Mouse (Mus musculus): ENCODE measurements around the gene Cnp. TPM values are rescaled to one million over a fixed set of nuclear protein-coding genes. Genes with fewer than 3 reads are reported as not detected.

Gene Cnp
- polyA plus RNA-seq, 1 experiment from 2014 or later, result 21.9 TPM

- Histone ChIP-seq H3K27me3 (ENCODE audit: control insufficient read depth, insufficient read depth, low read length) (no peaks in the 10 kb centered on the region), H3K27ac (replicated peaks; ENCODE audit: low read depth, low read length) (no peak overlapping the region), H3K4me1 (ENCODE audit: control insufficient read depth, insufficient read depth, low read length) (no peaks in the 10 kb centered on the region), H3K4me2 (ENCODE audit: low read depth, severe bottlenecking) (no peak overlapping the region), H3K9me3 (ENCODE audit: control insufficient read depth, low read length) (no peaks in the 10 kb centered on the region), H3K9ac (ENCODE audit: low read length) (no peak overlapping the region), H3K36me3 (ENCODE audit: control insufficient read depth, insufficient read depth, low read length) (no peaks in the 10 kb centered on the region), H3K4me3 (ENCODE audit: low read depth, low read length) (no peak overlapping the region)
- WGBS, result 83% methylated on average over 15 of the region's 15 CpGs
- ATAC-seq (ENCODE audit: insufficient number of reproducible peaks, low FRiP score, low TSS enrichment, low read depth), result no peak
- no peak for DNase-seq (ENCODE audit: low spot score)
These were observed 10.4 kb upstream of the Cnp start for GRCm38 (mm10) chr11:100564297-100564696.

GRCm38 (mm10) chr11:100564703-100565102, 10.0 kb upstream of the Cnp start:
- H3K4me3 ChIP-seq (ENCODE audit: low read depth, low read length), result no peak overlapping the region
- H3K9ac ChIP-seq (ENCODE audit: low read length), result no peak overlapping the region
- DNase-seq (ENCODE audit: low spot score) (no peak), ATAC-seq (ENCODE audit: insufficient number of reproducible peaks, low FRiP score, low TSS enrichment, low read depth) (no peak)
- no peaks in the 10 kb centered on the region for H3K9me3 ChIP-seq (ENCODE audit: control insufficient read depth, low read length)
- H3K27ac ChIP-seq (replicated peaks; ENCODE audit: low read depth, low read length), result no peak overlapping the region
- WGBS, result 87% methylated on average over 6 of the region's 6 CpGs
- H3K36me3 ChIP-seq (ENCODE audit: control insufficient read depth, insufficient read depth, low read length), result no peaks in the 10 kb centered on the region
- no peaks in the 10 kb centered on the region for H3K4me1 ChIP-seq (ENCODE audit: control insufficient read depth, insufficient read depth, low read length)
- H3K4me2 ChIP-seq (ENCODE audit: low read depth, severe bottlenecking), result no peak overlapping the region
- H3K27me3 ChIP-seq (ENCODE audit: control insufficient read depth, insufficient read depth, low read length), result no peaks in the 10 kb centered on the region

- Histone ChIP-seq H3K9me3 (ENCODE audit: control insufficient read depth, low read length) (no peaks in the 10 kb centered on the region), H3K4me1 (ENCODE audit: control insufficient read depth, insufficient read depth, low read length) (peaks cover 4% of the 10 kb centered on the region; the same call in 1 of the 2 replicates), H3K4me2 (ENCODE audit: low read depth, severe bottlenecking) (no peak overlapping the region), H3K27me3 (ENCODE audit: control insufficient read depth, insufficient read depth, low read length) (peaks cover 3% of the 10 kb centered on the region; the same call in 1 of the 2 replicates), H3K36me3 (ENCODE audit: control insufficient read depth, insufficient read depth, low read length) (no peaks in the 10 kb centered on the region), H3K27ac (replicated peaks; ENCODE audit: low read depth, low read length) (no peak overlapping the region), H3K9ac (ENCODE audit: low read length) (no peak overlapping the region), H3K4me3 (ENCODE audit: low read depth, low read length) (no peak overlapping the region)
- 85% methylated on average over 5 of the region's 5 CpGs for WGBS
- ATAC-seq (ENCODE audit: insufficient number of reproducible peaks, low FRiP score, low TSS enrichment, low read depth) (no peak), DNase-seq (ENCODE audit: low spot score) (no peak)
These were observed 7.5 kb upstream of the Cnp start for GRCm38 (mm10) chr11:100567229-100567628.

- Histone ChIP-seq H3K9me3 (ENCODE audit: control insufficient read depth, low read length) (no peaks in the 10 kb centered on the region), H3K4me1 (ENCODE audit: control insufficient read depth, insufficient read depth, low read length) (peaks cover 4% of the 10 kb centered on the region; the same call in 1 of the 2 replicates), H3K4me3 (ENCODE audit: low read depth, low read length) (no peak overlapping the region), H3K4me2 (ENCODE audit: low read depth, severe bottlenecking) (no peak overlapping the region), H3K36me3 (ENCODE audit: control insufficient read depth, insufficient read depth, low read length) (no peaks in the 10 kb centered on the region), H3K27ac (replicated peaks; ENCODE audit: low read depth, low read length) (no peak overlapping the region), H3K9ac (ENCODE audit: low read length) (no peak overlapping the region), H3K27me3 (ENCODE audit: control insufficient read depth, insufficient read depth, low read length) (peaks cover 3% of the 10 kb centered on the region; the same call in 1 of the 2 replicates)
- DNase-seq (ENCODE audit: low spot score) (no peak), ATAC-seq (ENCODE audit: insufficient number of reproducible peaks, low FRiP score, low TSS enrichment, low read depth) (no peak)
- 62% methylated on average over 9 of the region's 9 CpGs for WGBS
These were observed 6.9 kb upstream of the Cnp start for GRCm38 (mm10) chr11:100567815-100568245.

- Histone ChIP-seq H3K36me3 (ENCODE audit: control insufficient read depth, insufficient read depth, low read length) (no peaks in the 10 kb centered on the region), H3K4me1 (ENCODE audit: control insufficient read depth, insufficient read depth, low read length) (peaks cover 4% of the 10 kb centered on the region; the same call in 1 of the 2 replicates), H3K27ac (replicated peaks; ENCODE audit: low read depth, low read length) (no peak overlapping the region), H3K9me3 (ENCODE audit: control insufficient read depth, low read length) (no peaks in the 10 kb centered on the region), H3K4me2 (ENCODE audit: low read depth, severe bottlenecking) (no peak overlapping the region), H3K4me3 (ENCODE audit: low read depth, low read length) (no peak overlapping the region), H3K9ac (ENCODE audit: low read length) (no peak overlapping the region), H3K27me3 (ENCODE audit: control insufficient read depth, insufficient read depth, low read length) (peaks cover 3% of the 10 kb centered on the region; the same call in 1 of the 2 replicates)
- 83% methylated on average over 8 of the region's 8 CpGs for WGBS
- ATAC-seq (ENCODE audit: insufficient number of reproducible peaks, low FRiP score, low TSS enrichment, low read depth) (no peak), DNase-seq (ENCODE audit: low spot score) (no peak)
These were observed 6.0 kb upstream of the Cnp start for GRCm38 (mm10) chr11:100568692-100569091.

GRCm38 (mm10) chr11:100569789-100570188, 4.9 kb upstream of the Cnp start:
- no peaks in the 10 kb centered on the region for H3K9me3 ChIP-seq (ENCODE audit: control insufficient read depth, low read length)
- ATAC-seq (ENCODE audit: insufficient number of reproducible peaks, low FRiP score, low TSS enrichment, low read depth), result no peak
- H3K4me1 ChIP-seq (ENCODE audit: control insufficient read depth, insufficient read depth, low read length), result peaks cover 4% of the 10 kb centered on the region; the same call in 1 of the 2 replicates
- no peak overlapping the region for H3K27ac ChIP-seq (replicated peaks; ENCODE audit: low read depth, low read length)
- DNase-seq (ENCODE audit: low spot score), result no peak
- no peak overlapping the region for H3K4me3 ChIP-seq (ENCODE audit: low read depth, low read length)
- 60% methylated on average over 9 of the region's 9 CpGs for WGBS
- no peak overlapping the region for H3K4me2 ChIP-seq (ENCODE audit: low read depth, severe bottlenecking)
- H3K27me3 ChIP-seq (ENCODE audit: control insufficient read depth, insufficient read depth, low read length), result peaks cover 3% of the 10 kb centered on the region; the same call in 1 of the 2 replicates
- no peak overlapping the region for H3K9ac ChIP-seq (ENCODE audit: low read length)
- H3K36me3 ChIP-seq (ENCODE audit: control insufficient read depth, insufficient read depth, low read length), result no peaks in the 10 kb centered on the region

GRCm38 (mm10) chr11:100570430-100571201, 4.1 kb upstream of the Cnp start:
- H3K9me3 ChIP-seq (ENCODE audit: control insufficient read depth, low read length), result no peaks in the 10 kb centered on the region
- no peak overlapping the region for H3K9ac ChIP-seq (ENCODE audit: low read length)
- peak overlapping the region; percentile 25; the same call in 1 of the 2 replicates for H3K4me2 ChIP-seq (ENCODE audit: low read depth, severe bottlenecking)
- H3K27me3 ChIP-seq (ENCODE audit: control insufficient read depth, insufficient read depth, low read length), result peaks cover 3% of the 10 kb centered on the region; the same call in 1 of the 2 replicates
- DNase-seq (ENCODE audit: low spot score) (peak; percentile 83), ATAC-seq (ENCODE audit: insufficient number of reproducible peaks, low FRiP score, low TSS enrichment, low read depth) (0 out of 2 replicates have a peak, but pooled peaks have one; percentile 50)
- H3K4me3 ChIP-seq (ENCODE audit: low read depth, low read length), result peak overlapping the region; percentile 1; the same call in 1 of the 2 replicates
- no peaks in the 10 kb centered on the region for H3K36me3 ChIP-seq (ENCODE audit: control insufficient read depth, insufficient read depth, low read length)
- H3K4me1 ChIP-seq (ENCODE audit: control insufficient read depth, insufficient read depth, low read length), result peaks cover 4% of the 10 kb centered on the region; the same call in 1 of the 2 replicates
- no peak overlapping the region for H3K27ac ChIP-seq (replicated peaks; ENCODE audit: low read depth, low read length)
- WGBS, result 11% methylated on average over 8 of the region's 8 CpGs

- ATAC-seq (ENCODE audit: insufficient number of reproducible peaks, low FRiP score, low TSS enrichment, low read depth) (no peak), DNase-seq (ENCODE audit: low spot score) (peak; percentile 28)
- no peak overlapping the region for H3K9ac ChIP-seq (ENCODE audit: low read length)
- no peaks in the 10 kb centered on the region for H3K36me3 ChIP-seq (ENCODE audit: control insufficient read depth, insufficient read depth, low read length)
- WGBS, result 9% methylated on average over 16 of the region's 16 CpGs
- peak overlapping the region; percentile 25; the same call in 1 of the 2 replicates for H3K4me2 ChIP-seq (ENCODE audit: low read depth, severe bottlenecking)
- H3K9me3 ChIP-seq (ENCODE audit: control insufficient read depth, low read length), result no peaks in the 10 kb centered on the region
- peaks cover 4% of the 10 kb centered on the region; the same call in 1 of the 2 replicates for H3K4me1 ChIP-seq (ENCODE audit: control insufficient read depth, insufficient read depth, low read length)
- peaks cover 3% of the 10 kb centered on the region; the same call in 1 of the 2 replicates for H3K27me3 ChIP-seq (ENCODE audit: control insufficient read depth, insufficient read depth, low read length)
- H3K27ac ChIP-seq (replicated peaks; ENCODE audit: low read depth, low read length), result no peak overlapping the region
- peak overlapping the region; percentile 1; the same call in 1 of the 2 replicates for H3K4me3 ChIP-seq (ENCODE audit: low read depth, low read length)
These were observed 3.5 kb upstream of the Cnp start for GRCm38 (mm10) chr11:100571202-100571567.
